Mouse (Mus musculus) heart, adult 18-20 months (tissue): ENCODE data around the gene Fto. TPM values are rescaled to one million over a fixed set of nuclear protein-coding genes. Genes with fewer than 3 reads are reported as not detected.

ENCODE experiments used
- DNase-seq, 2 experiments: peaks; one replicate each; pipeline ENCODE4 v3.0.0; 2021 to 2022; ENCODE audit warnings: mixed read lengths in 1 of 2
- total RNA-seq, 2 experiments: library from RNA; stranded (reverse); gene quantifications; 2 replicates each; pipeline ENCODE4 v1.2.3; 2021

Gene Fto
- total RNA-seq, 2 experiments from 2014 or later: 59.5 to 66.3 TPM

DNA sequence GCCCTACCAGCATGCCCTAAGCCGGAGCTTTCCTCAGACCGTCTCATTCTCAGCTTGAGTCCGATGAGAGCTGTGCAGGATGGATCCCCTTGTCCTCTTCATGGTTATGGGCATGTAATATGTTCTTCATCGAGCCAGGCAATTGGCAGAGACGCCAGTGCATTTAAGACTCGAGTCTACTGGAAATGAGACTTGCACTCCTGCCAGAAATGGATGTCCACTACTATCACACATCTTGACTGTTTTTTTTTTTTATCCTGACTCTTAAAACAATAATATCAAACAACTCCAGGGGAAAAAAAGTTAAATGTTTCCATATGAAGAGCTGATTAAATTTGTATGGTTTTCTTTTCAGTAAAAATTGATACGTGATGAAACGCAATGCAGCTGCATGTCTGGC, 301.9 kb downstream of the Fto start:
- DNase-seq: no peak

DNA sequence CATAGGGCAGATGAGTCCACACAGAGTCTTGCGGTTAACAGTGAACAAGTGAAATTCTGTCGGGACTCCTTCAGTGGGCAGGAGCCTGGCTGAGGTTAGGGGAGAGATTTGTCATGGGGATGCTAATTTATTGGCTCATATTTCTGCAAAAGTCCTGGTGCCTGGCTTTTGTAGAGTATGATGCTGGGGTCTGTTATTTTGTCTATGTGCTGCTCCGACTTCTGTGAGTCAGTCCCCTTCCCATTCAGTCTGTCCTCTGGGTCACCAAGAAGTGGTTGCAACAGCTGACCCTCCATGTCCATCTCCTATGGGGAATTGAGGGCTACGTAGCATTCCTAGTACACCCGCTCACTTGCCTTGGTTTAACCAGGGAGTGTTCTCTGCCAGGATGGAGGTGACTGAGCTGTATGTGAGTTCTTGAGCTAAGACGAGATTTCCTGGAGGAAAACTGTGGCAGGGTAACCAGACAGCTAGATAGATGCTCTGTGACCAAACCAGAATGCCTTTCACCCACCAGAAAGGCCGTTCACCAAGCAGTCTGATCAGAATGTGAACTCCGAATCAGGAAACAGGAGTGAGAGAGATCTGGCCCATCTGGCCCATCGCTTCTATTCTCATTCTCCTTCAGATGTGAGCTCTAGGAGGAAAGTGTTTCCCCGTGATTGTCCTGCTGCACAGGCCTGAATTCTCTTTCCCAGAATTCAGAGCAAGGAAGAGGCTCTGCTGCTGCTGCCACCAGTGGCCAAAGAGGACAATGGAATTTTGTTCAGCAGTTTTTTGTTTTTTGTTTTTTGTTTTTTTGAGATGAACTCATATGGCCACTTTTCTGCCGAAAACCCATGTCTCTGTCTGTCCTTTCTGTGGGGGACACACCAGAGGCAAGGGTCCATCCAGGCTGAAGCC, 302.7 kb downstream of the Fto start:
- no peak for DNase-seq

DNA sequence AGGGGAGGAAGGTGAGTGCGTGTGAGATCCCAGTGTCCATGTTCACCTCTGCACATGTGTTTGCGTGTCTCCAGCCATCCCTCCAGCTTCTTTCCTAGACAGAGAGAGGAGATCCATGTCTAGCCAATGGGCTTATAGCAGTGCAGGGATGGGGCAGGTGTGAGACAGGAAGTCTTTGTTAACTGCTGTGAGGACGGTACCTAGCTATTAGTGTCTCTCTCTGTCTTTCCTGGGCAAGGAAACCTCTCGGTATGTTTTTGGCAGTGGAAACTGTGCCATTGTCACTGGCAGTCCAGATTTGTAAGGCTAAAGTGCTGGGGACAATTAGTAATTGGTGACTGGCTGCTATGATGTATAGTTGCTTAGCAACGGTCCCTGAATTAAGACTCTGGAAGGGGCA, 304.4 kb downstream of the Fto start:
- no peak for DNase-seq

DNA sequence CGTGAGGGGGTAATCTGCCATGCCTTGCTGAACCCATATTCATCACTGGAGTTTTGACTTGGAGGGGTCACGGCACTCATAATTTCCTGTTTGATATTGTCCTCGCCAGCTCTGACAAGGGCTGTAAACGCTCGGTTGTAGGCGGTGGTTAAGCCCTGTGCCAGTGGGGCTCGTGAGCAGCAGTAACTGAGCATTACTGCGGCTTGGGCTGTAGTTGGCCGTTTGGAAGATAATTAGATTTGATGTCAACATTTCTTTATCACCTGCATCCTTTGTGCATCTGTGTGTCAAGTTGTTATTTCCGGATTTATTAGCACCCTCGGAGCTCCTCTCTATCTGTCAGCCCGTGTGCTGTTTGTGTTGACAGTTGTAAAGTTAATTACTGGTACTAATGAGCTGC, 309.4 kb downstream of the Fto start:
- DNase-seq: no peak

DNA sequence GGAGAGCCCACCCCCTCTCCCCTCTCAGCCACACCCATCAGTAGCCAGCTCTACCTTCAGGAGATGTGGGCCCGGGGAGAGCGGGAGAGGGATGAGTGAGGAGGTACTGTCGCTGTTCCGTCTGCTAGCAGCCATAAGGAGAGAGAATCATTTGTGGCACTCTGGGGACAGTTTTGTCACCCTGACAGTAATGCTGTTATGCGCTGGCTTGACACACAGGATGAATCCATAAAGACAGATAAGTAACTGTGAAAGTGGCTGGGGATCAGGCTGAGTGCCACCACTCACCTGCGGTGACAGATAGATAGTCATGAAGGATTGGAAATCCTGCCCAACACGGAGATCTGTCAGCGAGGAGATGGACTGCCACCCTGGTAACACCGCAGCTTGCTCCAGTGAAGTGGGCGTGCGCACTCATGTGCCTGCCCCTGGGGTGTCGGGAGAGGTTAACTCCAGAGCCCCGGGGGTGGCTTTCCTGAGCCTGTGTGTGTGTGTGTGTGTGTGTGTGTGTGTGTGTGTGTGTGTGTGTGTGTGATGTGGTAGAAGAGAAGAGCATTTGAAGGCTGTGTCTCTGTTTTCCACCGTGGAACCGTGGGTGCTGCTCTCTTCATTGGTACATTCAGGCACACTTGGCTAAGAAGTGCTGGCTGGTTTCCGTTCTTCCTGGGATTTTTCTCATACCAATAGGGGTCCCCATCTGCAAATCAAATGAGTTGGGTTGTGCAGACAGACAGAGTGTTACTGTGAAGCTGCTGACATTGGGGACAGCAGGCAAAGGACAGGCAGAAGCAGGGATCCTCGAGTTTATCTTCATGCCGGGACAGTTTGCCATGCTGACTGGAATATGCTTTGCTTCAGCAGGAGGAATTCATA, 312.6 kb downstream of the Fto start:
- no peak for DNase-seq

DNA sequence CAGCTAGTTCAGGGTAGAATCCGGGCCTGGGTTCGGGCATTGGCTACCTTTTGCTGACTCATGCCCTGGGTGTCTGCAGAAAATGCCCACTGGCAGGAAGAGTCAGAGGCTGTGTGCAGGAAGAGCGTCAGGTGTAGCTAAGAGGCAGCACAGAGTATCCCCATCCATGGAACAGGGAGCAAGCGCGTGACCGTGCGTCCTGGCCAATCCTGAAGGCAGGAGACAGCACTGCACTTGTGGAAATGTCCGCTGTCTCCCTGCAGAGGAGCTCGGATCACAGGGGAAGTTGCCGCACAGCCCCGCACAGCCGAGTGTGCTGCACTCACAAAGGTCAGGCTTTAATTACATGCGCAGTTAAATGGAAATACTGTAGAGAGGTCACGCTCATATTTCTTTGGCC, 316.3 kb downstream of the Fto start:
- DNase-seq: peak; percentile 74 to 78

DNA sequence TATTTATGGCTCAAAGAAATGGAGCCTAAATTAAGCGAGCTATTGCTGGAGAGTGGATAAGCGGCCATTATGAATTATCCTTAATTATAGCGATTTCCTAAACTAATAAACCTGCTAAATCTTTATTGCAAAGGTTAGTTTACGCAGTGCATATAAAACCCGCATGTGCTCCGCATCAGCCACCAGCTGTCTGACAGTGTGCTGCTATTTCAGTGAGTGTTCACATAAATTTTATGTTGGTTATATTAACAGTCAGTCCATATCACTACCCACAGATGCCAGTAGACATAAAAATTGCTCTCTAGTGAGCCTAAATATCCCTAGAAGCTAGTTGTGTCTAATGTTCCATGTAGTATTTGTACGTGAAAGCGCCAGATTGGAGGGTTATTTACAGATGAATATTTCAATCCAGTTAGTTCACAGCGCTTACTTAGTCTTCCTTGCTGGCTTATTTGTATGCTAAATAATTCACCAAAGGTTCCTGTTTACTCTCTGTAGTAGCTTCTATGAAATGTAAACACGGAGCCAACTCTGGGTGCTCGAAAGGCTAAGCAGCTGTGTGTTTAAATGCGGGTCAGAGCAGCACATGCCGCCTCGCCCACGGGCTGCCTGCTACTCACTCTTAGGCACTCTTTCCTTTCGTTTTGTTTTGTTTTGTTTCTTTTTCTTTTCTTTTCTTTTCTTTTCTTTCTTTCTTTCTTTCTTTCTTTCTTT, 317.2 kb downstream of the Fto start:
- DNase-seq: no peak

DNA sequence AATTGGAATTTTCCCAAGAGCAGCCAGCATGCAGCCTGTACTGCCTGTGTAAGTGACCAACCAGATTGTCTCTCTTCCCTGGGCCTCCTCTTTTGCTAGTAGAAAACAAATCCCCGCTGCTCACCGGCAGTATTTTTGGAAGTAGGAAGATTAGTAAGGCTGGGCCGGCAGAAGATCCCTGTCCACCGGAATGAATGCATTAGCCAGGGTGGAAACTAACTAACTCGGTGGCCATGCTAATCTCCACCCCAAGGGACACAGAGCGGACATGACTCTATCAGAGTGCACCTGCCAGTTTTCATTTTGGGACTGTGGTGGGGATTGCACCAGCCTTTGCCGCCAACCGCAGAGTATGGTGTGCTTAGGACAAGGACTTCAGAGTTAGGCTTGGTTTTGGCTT, 319.1 kb downstream of the Fto start:
- no peak for DNase-seq

DNA sequence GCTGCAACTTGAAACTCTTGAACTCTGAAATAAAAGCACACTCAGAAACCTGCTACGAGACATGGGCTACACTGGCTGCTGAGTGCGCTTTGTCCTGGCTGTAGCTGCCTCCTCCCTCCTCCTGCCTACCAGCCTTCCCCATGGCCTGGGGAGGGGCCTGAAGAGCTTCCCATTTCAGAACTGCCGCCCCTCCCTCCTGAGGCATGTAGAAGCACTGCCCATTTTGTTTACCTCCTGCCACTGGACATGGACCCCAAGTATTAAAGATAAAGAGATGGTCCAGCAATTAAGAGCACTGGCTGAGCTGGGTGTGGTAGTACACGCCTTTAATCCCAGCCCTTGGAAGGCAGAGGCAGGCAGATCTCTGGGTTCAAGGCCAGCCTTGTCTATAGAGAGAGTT, 322.1 kb downstream of the Fto start:
- DNase-seq: no peak

DNA sequence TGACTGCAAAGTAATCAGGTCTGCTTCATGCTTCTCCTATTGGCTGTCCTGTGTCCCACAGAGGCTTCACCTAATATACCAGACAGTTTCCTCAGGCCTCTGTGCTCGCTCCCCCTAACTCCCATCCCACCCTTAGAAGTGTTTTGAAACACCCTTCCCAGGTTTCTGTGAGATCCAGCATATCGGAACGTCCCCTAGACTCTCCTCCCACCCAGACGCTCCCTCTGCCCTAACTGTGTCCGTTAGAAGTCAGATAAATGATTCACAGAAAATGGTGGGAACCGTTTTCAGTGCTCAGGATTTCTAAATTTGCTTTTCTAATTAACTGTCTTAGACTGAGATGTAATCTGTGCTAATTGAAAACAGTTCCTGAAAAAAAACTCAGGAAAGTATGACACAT, 323.6 kb downstream of the Fto start:
- DNase-seq: no peak

DNA sequence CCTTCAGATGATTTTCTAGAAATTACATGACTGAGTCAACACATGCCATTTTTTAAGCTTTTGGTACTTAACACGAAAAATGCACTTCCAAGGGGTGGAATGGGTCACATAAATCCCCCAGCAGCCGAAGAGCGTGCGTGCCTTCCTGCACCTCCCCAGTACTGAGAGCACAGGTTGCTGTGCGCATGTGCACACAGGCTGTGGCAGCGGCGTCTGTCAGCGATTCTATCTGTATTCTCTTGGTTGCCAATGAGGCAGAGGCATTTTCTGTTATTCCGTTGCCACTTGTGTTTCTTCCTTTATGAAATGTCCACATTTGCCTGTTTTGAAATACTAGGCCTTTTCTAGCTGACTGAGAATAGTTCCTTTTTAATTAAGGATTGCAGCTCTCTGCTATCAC, 324.4 kb downstream of the Fto start:
- no peak for DNase-seq

DNA sequence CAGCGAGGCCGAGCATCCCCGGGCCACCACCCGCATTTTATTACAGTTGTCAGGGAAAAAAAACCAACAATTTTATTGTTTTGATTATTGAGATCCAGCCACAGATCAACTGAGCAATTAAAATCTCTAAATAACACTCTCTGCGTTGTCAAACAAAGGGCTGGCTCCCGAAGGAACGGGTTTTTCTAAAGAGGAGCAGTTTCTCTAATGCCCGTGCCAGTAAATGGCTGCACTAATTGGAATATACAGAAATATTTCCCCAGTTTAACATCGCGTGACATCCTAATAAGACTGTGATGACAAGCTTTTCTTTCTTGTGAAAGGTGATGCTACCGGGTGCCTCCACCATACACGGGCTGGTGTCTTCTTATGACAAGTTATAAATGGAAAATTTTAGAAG, 324.9 kb downstream of the Fto start:
- no peak for DNase-seq

DNA sequence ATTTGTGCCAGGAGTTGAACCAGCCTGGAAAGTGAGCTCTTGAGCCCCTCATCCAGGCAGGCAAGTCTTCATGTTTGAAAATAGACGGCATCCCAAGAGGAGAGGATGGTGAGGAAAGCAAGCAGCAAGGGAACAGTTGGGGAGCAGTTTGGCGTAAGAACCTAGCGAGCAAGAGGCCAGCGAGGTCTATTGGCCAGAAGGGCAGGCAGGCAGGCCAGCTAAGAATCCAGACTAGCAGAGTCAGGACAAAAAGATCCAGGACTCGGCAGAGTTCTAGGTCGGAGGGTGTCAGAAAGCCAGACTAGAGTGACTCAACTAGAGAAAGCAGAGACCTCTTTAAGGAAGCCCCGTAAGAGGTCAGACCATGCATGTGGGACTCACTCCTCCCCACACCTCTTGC, 327.1 kb downstream of the Fto start:
- DNase-seq: peak; percentile 44 to 52

DNA sequence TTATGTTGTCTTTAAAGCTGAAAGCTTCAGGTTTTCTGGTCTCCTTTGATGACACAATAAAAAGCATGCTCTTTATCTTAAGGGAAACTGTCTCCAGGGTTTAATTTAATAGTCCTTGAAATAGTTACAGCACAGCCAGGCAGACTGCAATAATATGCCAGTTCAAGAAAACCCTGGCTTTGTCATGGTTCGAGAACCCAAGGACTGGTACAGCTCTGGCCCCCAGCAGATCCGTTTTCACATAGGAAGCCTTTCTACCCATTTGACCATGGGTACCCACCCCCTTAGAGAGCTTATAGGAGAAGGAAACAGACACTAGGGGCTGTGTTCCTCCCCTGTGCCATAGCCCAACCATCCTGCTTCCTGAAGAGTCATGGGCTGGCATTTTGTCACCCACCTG, 332.2 kb downstream of the Fto start:
- DNase-seq: no peak

DNA sequence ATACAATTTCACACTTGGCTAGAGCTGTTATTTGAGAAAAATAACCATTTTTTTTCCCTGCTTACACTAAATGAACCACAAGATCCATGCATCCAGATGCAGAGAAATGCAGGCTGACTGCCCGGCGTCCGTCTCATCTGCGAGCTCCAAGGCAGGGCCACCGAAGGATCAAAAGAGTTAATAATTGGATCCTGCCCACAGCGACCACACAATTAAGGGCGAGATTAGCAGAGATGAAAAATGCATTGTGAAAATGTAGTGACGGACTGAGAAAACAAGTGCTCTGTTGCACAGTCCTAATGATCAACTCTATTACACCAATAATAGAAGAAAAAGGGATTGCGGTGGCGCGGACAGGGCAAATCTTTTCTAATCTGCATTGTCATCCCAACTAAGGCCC, 334.6 kb downstream of the Fto start:
- DNase-seq: no peak

DNA sequence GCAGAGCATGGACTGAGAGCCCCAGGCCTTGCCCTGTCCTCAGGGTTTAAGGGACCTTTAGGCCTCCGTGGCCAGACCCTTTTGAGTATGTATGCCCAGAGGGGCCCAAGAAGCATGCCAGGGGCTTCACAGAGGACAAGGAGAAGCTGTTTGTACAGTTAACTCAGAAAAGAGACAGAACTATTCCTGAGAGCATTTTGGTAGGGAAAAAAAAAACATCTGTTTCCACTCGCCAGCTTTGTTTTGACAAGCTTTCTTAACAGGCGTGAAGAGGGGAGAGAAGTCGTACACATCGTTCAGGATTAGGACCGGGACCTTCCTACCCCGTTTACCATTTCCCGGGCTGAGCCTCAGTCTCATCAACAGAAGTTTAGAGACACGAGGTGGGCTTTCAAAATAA, 335.5 kb downstream of the Fto start:
- no peak for DNase-seq

DNA sequence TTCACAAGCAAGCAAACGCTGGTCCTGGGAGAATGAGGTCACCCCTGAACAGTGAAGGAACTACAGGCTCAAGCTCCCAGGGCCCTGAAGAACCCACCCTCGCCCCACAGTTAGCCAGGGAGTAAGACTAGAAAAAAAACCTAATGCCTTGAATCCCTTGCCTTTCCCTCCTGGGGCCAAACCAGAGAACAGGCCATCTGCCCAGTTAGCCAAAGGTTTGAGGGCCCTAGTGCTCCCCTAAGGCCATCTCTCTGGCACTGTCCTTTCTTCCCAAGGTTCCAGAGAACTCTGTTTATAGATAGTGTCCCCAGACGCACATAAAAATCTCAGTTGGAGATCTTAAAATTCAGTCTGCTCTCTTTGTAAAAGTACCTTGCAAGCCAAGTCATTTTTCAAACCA, 340.2 kb downstream of the Fto start:
- DNase-seq: no peak

DNA sequence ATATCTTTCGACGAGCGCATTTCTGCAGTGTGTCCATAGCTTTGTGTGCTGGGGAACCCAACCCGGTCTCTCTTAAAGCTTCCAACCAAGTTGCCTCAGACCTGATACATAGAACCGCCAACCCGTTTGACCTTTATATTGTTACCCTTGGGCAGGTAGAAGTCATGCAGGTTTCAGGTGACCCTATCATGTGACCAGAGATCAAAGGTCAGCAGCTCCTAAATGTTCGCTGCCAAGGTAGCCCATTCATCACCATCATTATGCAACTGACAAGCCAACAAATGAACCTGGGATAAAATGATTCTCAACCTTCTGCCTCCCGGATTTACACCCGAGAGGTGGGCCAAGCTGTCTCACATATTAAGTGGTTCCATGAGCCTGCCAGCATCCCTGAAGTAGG, 344.1 kb downstream of the Fto start:
- DNase-seq: no peak

DNA sequence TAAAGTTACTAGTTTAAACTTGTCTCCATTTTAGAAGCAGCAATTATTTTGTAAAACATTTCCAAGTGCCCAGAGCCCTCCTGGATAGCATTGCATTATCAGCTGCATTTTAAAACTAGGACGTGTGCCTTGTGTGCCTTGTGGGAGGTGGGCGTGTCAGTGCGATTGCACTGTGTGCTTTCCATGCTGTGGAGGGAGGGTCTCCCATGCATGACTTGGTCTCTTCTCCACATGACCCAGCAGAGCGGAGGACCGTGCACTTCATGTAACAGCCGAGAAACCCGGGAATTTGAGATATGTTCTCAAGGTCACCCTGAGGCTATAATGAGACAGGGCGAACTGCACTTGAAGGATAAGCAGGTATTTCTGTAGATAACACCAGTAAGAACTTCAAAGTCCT, 347.6 kb downstream of the Fto start:
- no peak for DNase-seq

DNA sequence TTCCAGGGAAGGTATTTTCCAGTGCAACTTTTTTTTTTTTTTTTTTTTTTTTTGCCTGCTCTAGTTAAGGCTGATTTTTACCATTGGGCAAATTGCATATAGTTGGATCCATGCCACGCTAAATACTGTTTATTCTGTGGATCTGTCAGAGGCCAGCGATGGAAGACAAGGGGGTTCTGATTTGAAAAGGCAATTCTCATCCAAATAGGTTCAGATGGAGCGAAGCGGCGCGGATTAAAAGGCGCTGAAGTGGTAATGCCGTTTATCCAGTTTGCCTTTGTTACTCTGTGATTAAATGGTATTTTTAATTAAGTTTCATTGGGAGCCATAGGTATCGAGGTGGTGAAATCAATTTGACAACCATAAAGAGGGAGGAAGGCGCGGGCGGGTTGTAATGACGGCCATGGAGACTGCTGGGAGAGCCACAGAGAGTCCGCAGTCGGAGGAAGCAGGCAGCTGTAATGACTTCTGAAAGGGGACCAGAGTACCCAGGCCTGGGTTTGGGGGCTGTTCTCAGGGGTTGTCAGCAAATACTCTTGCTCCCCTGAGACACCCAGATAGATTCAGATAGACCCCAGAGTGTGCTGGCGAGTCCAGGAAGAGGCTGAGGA, 356.2 kb downstream of the Fto start:
- no peak for DNase-seq

DNA sequence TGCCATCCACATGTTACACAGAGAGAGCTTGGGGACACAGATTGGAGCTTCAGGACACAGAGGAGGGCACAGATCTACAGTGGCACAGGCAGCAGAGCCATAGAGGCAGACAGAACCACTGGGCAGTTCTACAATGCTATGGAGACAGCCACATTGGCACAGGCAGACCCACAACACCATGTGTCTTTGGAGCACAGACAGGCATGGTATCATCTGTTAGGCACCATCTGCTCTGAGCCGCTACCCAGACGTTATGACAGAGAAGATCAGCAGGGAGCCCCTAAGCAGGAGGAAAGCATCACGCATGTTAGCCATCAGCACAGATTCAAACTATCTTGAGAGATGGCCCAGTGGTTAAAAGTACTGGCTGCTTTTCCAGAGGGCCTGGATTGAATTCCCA, 363.6 kb downstream of the Fto start:
- no peak for DNase-seq

DNA sequence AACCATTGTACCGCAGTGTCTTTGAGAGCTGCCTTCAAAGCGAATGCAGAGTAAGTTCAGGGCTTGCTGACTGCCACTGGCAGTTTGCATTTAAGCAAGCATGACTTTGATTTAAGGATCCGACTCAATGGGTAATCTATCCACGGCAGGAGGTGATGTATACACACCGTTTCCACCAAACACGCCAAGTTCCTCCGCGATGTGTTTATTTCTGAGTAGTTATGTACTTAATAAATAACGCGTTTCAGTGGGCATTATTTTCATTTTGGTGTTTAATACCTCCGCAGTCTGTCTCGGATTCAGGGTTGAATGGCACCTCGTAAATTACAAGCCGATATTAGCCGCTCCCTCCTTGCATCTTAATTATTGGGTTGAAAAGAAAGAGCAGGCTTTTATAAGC, 366.1 kb downstream of the Fto start:
- no peak for DNase-seq
